Mouse (Mus musculus): Measurements from ENCODE around the gene Bola1.
"Not testable (repeated sequence)": the region's sequence is repeated elsewhere in the genome, so short reads cannot be mapped to it uniquely, and the experiment has no call there.

The Bola1 gene

GRCm38 (mm10) chr3:96247356-96248140 is 28.0 kb upstream of the Bola1 start:
- DNase-seq (ENCODE audit: low read depth, low spot score) = no peak

DNA sequence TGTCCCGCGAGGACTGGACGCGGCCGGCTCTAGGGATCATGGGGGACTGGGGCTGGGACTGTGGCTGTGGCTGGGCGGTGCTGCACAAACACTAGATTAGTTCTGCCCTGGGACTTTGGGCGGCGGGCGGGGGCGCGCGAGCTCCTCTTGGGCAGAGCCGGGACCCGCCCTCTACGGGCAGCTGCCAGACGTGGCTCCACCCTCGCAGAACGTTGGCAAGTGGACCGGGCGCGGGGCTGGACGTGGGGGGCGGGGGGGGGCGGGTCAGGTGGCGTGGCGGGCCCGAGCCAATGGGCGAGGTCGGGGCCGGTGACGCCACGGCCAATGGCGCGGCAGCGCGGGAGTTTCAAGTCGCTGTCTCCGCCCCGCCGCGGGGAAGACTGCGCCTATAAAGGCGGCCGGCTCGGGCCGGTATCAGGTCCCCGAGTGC is 26.9 kb upstream of the Bola1 start, which contains the start of gene Hist2h3c1:
Gene Hist2h3c1, plus strand, starts transcription at position 259 of the 430 bp plus-strand sequence.
- not testable (repeated sequence) for DNase-seq (ENCODE audit: low read depth, low spot score)

- not testable (repeated sequence) for DNase-seq (ENCODE audit: low read depth, low spot score)
Observed at GRCm38 (mm10) chr3:96246018-96246417, 26.5 kb upstream of the Bola1 start.

GRCm38 (mm10) chr3:96245003-96245886 is 25.7 kb upstream of the Bola1 start, which contains the start of gene Hist2h2aa1:
TSS of gene Hist2h2aa1 (plus strand) at chr3:96245497.
- DNase-seq (ENCODE audit: low read depth, low spot score) = peak; percentile 91

GRCm38 (mm10) chr3:96243921-96244572 is 24.5 kb upstream of the Bola1 start:
- DNase-seq (ENCODE audit: low read depth, low spot score) = no peak

DNA sequence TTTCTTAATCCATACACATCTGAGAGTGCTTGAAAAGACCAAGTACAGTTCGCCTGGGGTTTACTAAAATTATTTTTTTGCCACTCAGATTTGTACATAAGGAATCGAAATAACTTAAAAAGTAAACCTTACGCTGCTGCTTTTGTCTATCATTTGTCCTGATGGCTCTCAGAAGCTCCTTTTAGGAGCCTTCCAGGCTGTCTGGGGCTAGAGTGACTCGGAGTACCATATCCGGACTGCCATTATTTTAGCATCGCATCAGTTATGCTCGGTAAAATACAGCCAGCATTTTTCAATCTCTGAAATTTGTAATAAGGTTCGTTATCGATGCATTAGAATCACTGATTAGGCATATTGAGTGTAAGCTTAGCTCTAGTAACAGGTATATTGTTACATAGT is 21.3 kb upstream of the Bola1 start:
- DNase-seq (ENCODE audit: low read depth, low spot score) = no peak

DNA sequence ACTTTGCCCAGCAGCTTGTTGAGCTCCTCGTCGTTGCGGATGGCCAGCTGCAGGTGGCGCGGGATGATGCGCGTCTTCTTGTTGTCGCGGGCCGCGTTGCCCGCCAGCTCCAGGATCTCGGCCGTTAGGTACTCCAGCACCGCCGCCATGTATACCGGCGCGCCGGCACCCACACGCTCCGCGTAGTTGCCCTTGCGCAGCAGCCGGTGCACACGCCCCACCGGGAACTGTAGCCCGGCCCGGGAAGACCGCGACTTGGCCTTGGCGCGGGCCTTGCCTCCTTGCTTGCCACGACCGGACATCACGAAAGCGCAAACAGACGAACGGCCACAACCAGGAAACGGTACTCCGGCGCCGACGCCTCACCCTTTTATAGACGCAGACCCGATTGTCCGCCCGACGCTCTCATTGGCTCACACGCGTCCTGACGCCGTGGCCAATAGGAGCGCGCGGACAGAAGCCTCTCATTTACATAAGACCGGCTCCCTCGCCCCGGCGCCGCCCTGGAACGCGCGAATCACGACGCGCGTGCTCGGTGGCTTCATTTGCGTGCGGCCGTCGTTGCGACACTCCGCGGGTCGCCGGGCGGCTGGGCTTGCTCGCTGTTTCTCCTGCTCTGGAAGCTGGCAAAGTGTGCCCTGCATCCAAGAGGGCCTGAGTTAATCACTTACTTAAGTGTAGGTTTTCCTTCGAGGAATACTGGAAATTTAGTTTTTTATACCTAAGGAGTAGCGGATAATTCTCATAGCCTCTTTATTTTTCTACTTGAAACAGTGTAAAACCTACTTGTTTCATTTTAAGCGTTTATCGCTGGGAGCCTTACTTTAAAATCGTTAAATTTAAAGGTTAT is 20.7 kb upstream of the Bola1 start, which contains the start of gene Hist2h2aa2:
Gene Hist2h2aa2, minus strand, starts transcription at position 328 of the 850 bp plus-strand sequence.
- peak; percentile 90 for DNase-seq (ENCODE audit: low read depth, low spot score)

- DNase-seq (ENCODE audit: low read depth, low spot score) = not testable (repeated sequence)
Observed at GRCm38 (mm10) chr3:96238954-96239793, 19.7 kb upstream of the Bola1 start, which contains the start of gene Hist2h3c2. TSS of gene Hist2h3c2 (minus strand) at chr3:96239127.

DNA sequence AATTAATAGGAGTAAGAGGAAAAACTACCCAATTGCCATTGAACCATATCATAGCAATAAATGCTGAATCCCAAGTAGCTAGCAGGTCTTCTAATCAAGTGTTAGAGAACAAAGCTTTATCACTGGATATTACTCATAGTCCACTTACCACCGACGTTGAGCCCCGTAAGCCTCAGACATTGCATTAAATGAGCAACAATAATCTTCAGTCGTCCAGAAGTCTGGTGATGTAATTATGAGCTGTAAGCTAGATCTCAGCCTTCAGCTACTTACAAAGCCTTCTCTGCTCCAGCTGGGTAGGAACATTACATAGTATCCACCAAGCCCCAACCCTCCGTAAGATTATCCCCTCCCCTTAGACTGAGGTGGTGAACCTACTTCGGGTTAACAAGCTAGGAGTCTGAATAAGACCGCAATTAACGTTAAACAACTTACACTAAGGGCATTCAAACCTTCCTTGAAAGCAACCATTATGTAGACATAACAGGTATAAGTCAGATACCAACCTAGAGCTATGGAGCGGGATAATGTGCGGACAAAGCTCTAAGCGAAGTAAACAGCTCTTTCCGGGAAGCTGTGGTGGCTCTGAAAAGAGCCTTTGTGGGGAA is 18.5 kb upstream of the Bola1 start:
- DNase-seq (ENCODE audit: low read depth, low spot score) = no peak

DNA sequence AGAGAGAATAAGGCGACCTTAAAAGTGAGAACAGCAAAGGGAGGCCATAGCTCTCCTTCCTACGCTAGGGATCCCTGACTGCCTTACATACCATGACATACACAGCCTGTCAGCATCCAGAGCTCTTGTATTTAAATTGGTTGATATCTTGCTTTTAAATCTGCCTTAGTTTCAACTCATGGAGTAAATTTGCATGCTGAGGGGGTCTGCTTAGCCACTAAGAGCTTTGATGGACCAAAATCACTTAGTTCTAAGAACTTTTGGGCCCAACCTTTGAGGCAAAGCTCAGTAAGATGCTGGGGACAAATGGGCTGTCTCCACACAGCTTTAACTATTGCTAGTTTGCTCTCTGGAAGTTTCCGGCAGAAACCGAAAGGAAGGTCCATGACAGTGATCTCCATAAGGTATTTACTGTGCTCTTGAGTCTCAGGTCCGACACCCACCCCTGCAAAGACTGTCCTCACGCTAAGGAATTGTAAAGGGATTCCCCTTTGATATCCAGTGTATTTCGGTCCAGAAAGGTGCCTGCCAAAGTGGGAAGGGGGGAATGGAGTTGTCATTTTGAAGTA is 17.9 kb upstream of the Bola1 start:
- DNase-seq (ENCODE audit: low read depth, low spot score) = no peak

- no peak for DNase-seq (ENCODE audit: low read depth, low spot score)
Observed at GRCm38 (mm10) chr3:96236834-96237334, 17.4 kb upstream of the Bola1 start.

DNA sequence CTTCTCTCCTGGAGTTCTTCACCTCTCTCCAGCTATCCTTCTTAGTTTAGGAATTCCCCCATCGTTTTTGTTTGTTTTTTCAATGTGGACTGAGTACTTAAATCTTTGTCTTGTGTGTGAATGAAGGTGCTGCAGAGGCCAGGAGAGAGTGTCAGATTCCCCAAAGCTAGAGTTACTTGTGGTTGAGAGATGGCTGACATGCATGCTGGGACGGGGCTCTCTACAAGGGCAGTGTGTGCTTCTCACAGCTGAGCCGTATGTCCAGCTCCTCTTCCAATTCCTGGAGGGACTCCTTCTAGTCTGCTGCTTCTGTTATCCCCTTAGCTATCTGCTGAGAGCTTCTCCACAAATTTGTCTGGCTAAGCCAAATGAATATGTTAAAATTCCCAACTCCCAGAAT is 16.3 kb upstream of the Bola1 start:
- no peak for DNase-seq (ENCODE audit: low read depth, low spot score)

DNA sequence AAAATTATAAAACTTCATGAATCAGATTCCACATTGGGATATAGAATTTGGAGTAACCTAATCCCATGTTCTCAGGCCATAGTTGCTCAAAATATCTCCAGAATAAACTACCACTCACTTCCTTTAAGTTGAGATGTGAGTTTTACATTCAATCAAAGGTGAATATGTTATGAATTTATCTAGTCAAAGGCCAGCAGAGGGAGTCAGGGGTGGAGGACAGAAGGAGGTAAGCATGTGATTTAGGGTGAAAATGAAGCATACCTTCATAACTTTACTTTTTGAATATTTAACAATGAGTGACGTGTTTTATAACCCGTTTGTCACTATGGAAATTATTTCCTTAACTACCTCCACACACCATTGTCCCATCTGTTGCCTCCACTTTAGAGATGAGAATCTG is 15.4 kb upstream of the Bola1 start:
- DNase-seq (ENCODE audit: low read depth, low spot score) = no peak

GRCm38 (mm10) chr3:96231758-96232120 is 12.2 kb upstream of the Bola1 start:
- no peak for DNase-seq (ENCODE audit: low read depth, low spot score)

DNA sequence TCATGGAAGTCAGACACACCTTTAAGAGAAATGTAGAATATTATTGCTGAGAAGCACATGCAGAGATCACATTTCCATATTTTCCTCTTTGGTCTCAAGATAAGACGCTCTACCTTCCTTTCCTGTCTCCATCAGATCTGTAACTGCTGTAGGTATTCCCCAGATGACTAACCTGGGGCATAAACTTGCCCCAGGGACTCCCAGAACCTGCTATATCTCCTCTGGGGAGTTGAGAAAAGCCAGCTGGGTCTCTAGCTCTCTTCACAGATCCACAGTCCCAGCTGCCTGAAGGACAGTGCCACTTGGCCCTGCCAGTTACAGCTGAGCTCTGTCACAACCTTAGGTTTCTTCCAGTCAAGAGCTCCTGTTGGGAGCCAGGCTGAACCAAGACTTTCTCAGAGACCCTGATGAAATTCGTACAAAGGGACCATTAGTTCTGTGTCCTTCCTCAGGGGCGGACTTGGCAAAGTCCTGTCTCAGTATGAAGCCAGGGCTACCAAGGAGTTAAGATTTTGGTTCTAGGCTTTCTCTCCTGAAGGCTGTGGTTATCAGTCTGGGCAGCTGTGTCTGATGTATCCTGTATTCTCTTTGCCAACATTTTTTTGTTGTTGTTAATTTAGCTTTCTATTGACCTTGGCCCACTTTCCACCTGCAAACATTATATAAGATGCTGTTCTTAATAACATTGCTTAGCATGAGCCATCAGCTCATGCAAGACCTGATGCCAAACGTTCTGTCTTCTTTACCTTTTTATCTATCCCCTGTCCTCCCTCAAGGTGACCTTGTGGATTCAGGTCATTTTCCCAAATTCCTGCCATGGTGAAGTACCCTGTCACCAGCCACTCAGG is 11.6 kb upstream of the Bola1 start:
- DNase-seq (ENCODE audit: low read depth, low spot score) = no peak

GRCm38 (mm10) chr3:96230404-96230803 is 10.9 kb upstream of the Bola1 start:
- DNase-seq (ENCODE audit: low read depth, low spot score) = no peak

DNA sequence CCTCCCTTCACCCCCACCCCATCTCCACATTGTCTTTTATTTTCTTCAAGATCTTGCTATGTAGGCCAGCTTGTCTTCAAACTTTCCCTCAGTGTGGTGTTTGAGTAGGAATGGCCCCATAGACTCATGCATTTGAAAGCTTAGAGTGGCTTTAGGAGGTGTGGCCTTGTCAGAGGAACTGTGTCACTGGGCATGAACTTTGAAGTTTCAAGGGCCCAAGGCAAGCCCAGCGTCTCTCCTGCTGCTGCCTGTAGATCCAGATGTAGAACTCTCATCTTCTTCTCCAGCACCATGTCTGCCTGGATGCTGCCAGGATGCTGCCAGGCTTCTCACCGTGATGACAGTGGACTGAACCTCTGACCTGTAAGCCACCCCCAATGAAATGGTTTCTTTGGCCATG is 9.3 kb upstream of the Bola1 start:
- no peak for DNase-seq (ENCODE audit: low read depth, low spot score)

All from brain, adult 2 months (tissue).